Mouse (Mus musculus): ENCODE measurements around the gene Gm2007.
"Not testable (repeated sequence)": the region's sequence is repeated elsewhere in the genome, so short reads cannot be mapped to it uniquely, and the experiment has no call there.

The Gm2007 gene

GRCm38 (mm10) chr2:175741237-175741636 is at the start of gene Gm2007:
Gene Gm2007, plus strand, starts transcription at chr2:175741537.
- DNase-seq, result not testable (repeated sequence)

DNA sequence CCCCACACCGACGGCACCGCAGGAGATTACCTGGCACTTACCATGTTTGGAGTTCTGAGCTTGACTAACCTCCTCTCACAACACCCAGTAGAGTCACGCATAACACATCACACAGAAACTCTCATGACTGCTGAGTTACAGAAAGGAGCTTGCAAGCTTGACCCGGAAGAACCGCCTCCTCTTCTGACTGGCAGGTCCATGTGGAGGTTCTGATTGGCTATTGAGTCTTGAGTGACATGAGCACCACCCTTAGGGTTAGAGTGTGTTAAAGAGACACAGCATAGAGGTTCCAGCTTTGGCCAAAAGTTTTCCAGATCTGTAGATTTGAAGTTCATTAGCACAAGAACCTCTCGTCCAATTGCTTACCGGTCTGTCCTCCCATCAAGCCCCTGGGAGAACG is 37.8 kb upstream of the Gm2007 start, which contains the start of gene Zfp969:
TSS of gene Zfp969 (minus strand) at position 101 of the 400 bp plus-strand sequence.
- not testable (repeated sequence) for DNase-seq

- DNase-seq, result not testable (repeated sequence)
Measured at GRCm38 (mm10) chr2:175800993-175801392, 59.7 kb downstream of the Gm2007 start, which contains the start of gene Gm14288. Gene Gm14288, minus strand, starts transcription at chr2:175801093.
